In the genomic region with DNA sequence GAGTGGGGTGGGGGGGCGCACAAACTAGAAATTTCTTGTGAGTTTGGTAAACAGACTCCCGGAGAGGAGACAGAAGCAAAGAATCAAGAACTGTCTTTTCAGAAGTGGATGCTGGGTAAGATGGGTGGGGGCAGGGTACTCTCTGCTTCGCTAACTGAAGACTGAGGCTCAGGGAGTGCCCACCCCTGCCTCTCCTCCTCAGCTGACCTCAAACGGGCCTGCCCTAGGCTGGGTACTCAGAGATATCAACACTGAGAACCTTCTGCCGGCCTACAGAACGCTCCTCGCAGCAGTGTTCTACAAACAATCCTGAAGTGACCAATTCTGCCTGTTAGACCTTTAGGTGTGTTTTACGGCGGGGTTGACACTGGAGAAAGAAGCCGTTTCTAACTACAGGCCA, we compare ENCODE assay signal across 13 mouse cellular contexts. TPM values are rescaled to one million over a fixed set of nuclear protein-coding genes. Genes with fewer than 3 reads are reported as not detected.
DNase-seq lines count a peak whose midpoint lies in the region; ATAC-seq and TF ChIP-seq lines count a peak whose summit lies in the region.
"Had no signal": no experiment of that assay in that cellular context is flagged by ENCODE, and none has a peak within 500 bp of the region (broad histone marks: within the 10 kb centered on the region; RNA-seq: fewer than 3 reads in every experiment).

No protein-coding gene starts in this region.

- no peak for DNase-seq in hindbrain, embryonic 10.5 days (ENCODE audit: low spot score)
- no peak for DNase-seq in hindbrain, embryonic 11.5 days (ENCODE audit: low spot score)
- DNase-seq in right cerebral cortex, postnatal 25 days = no peak
- no peak for DNase-seq in lung, postnatal 10 days
- DNase-seq: left cerebral cortex, postnatal 4 days; right cerebral cortex, postnatal 14 days had no signal

- no peaks in the 10 kb centered on the region for H3K9me3 ChIP-seq in hindbrain, embryonic 10.5 days
- H3K9me3 ChIP-seq in hindbrain, embryonic 11.5 days (ENCODE audit: control insufficient read depth, low read length) = no peaks in the 10 kb centered on the region
- no peaks in the 10 kb centered on the region for H3K9me3 ChIP-seq in hindbrain, embryonic 13.5 days
- H3K9me3 ChIP-seq in midbrain, embryonic 15.5 days = no peaks in the 10 kb centered on the region
- no peaks in the 10 kb centered on the region for H3K9me3 ChIP-seq in heart, embryonic 11.5 days (replicated peaks; ENCODE audit: control insufficient read depth, low read length)
- H3K9me3 ChIP-seq: intestine, embryonic 15.5 days; lung, embryonic 15.5 days had no signal

- peaks cover 13% of the 10 kb centered on the region; the same call in 1 of the 2 replicates for H3K4me1 ChIP-seq in hindbrain, embryonic 10.5 days (replicated peaks)
- no peaks in the 10 kb centered on the region for H3K4me1 ChIP-seq in hindbrain, embryonic 11.5 days (replicated peaks; ENCODE audit: control insufficient read depth, insufficient read depth, low read length)
- H3K4me1 ChIP-seq in cortical plate, adult 2 months (ENCODE audit: control insufficient read depth, insufficient read depth, low read length) = no peaks in the 10 kb centered on the region
- peaks cover 17% of the 10 kb centered on the region for H3K4me1 ChIP-seq in hindbrain, embryonic 13.5 days (replicated peaks)
- H3K4me1 ChIP-seq in midbrain, embryonic 15.5 days = peaks cover 9% of the 10 kb centered on the region
- H3K4me1 ChIP-seq in heart, embryonic 11.5 days (ENCODE audit: control insufficient read depth, insufficient read depth, low read length) = no peaks in the 10 kb centered on the region
- H3K4me1 ChIP-seq: intestine, embryonic 15.5 days; lung, embryonic 15.5 days had no signal

- peaks cover 97% of the 10 kb centered on the region for H3K27me3 ChIP-seq in hindbrain, embryonic 10.5 days (ENCODE audit: insufficient read depth, poor library complexity, severe bottlenecking)
- H3K27me3 ChIP-seq in hindbrain, embryonic 11.5 days (ENCODE audit: control insufficient read depth, insufficient read depth, low read length) = peaks cover 31% of the 10 kb centered on the region
- H3K27me3 ChIP-seq in hindbrain, embryonic 13.5 days = peaks cover 88% of the 10 kb centered on the region
- peaks cover 14% of the 10 kb centered on the region for H3K27me3 ChIP-seq in midbrain, embryonic 15.5 days (replicated peaks)
- peaks cover 7% of the 10 kb centered on the region; the same call in 1 of the 2 replicates for H3K27me3 ChIP-seq in heart, embryonic 11.5 days (ENCODE audit: control insufficient read depth, insufficient read depth, low read length)

- TF ChIP-seq POLR2A in cortical plate, adult 2 months (IDR thresholded peaks at IDR 0.05; ENCODE audit: extremely low read depth, insufficient read depth, low read length) = no peak

- no peaks in the 10 kb centered on the region for H3K36me3 ChIP-seq in hindbrain, embryonic 10.5 days
- H3K36me3 ChIP-seq in hindbrain, embryonic 11.5 days (ENCODE audit: control insufficient read depth, insufficient read depth, low read length) = no peaks in the 10 kb centered on the region
- no peaks in the 10 kb centered on the region for H3K36me3 ChIP-seq in hindbrain, embryonic 13.5 days
- H3K36me3 ChIP-seq in midbrain, embryonic 15.5 days (replicated peaks) = no peaks in the 10 kb centered on the region
- H3K36me3 ChIP-seq in heart, embryonic 11.5 days (ENCODE audit: control insufficient read depth, insufficient read depth, low read length) = no peaks in the 10 kb centered on the region
- H3K36me3 ChIP-seq: intestine, embryonic 15.5 days; lung, embryonic 15.5 days had no signal

- no peak overlapping the region for H3K4me2 ChIP-seq in hindbrain, embryonic 11.5 days (replicated peaks; ENCODE audit: low read depth, low read length)
- H3K4me2 ChIP-seq in hindbrain, embryonic 13.5 days = peak overlapping the region; percentile 47; the same call in 1 of the 2 replicates
- peak overlapping the region; percentile 8 for H3K4me2 ChIP-seq in midbrain, embryonic 15.5 days
- no peak overlapping the region for H3K4me2 ChIP-seq in heart, embryonic 11.5 days
- H3K4me2 ChIP-seq: intestine, embryonic 15.5 days; lung, embryonic 15.5 days had no signal

- TF ChIP-seq CTCF in cortical plate, adult 2 months (IDR thresholded peaks at IDR 0.05; ENCODE audit: extremely low read depth, insufficient read depth, low read length) = no peak

- WGBS in hindbrain, embryonic 10.5 days = 66% methylated on average over 10 of the region's 10 CpGs
- 75% methylated on average over 10 of the region's 10 CpGs for WGBS in hindbrain, embryonic 11.5 days
- 64% methylated on average over 10 of the region's 10 CpGs for WGBS in hindbrain, embryonic 13.5 days
- 69% methylated on average over 10 of the region's 10 CpGs for WGBS in midbrain, embryonic 15.5 days
- WGBS in heart, embryonic 11.5 days (ENCODE audit: insufficient replicate concordance) = 56% methylated on average over 10 of the region's 10 CpGs

- peak overlapping the region; percentile 16; the same call in 1 of the 2 replicates for H3K27ac ChIP-seq in hindbrain, embryonic 10.5 days
- no peak overlapping the region for H3K27ac ChIP-seq in hindbrain, embryonic 11.5 days (ENCODE audit: low read depth, low read length)
- H3K27ac ChIP-seq in cortical plate, adult 2 months (ENCODE audit: insufficient read depth, low read length) = no peak overlapping the region
- peak overlapping the region; percentile 58 for H3K27ac ChIP-seq in hindbrain, embryonic 13.5 days
- no peak overlapping the region for H3K27ac ChIP-seq in midbrain, embryonic 15.5 days
- H3K27ac ChIP-seq in heart, embryonic 11.5 days (ENCODE audit: low read depth, low read length) = no peak overlapping the region
- H3K27ac ChIP-seq: intestine, embryonic 15.5 days; kidney, postnatal 0 days; lung, embryonic 15.5 days had no signal

- no peak for ATAC-seq in hindbrain, embryonic 11.5 days (ENCODE audit: low FRiP score)
- no peak for ATAC-seq in hindbrain, embryonic 13.5 days (ENCODE audit: low FRiP score)
- no peak for ATAC-seq in midbrain, embryonic 15.5 days (replicated peaks)
- no peak for ATAC-seq in heart, embryonic 11.5 days (replicated peaks; ENCODE audit: insufficient number of reproducible peaks, low FRiP score, low TSS enrichment)
- ATAC-seq: intestine, embryonic 15.5 days had no signal

- no peak overlapping the region for H3K9ac ChIP-seq in hindbrain, embryonic 11.5 days (ENCODE audit: low read depth, low read length)
- H3K9ac ChIP-seq in hindbrain, embryonic 13.5 days = 0 out of 2 replicates have a peak overlapping the region, but pooled peaks have one; percentile 10
- no peak overlapping the region for H3K9ac ChIP-seq in midbrain, embryonic 15.5 days
- H3K9ac ChIP-seq in heart, embryonic 11.5 days (ENCODE audit: low read depth, low read length) = no peak overlapping the region
- H3K9ac ChIP-seq: intestine, embryonic 15.5 days; lung, embryonic 15.5 days had no signal

- H3K4me3 ChIP-seq in hindbrain, embryonic 10.5 days = no peak overlapping the region
- no peak overlapping the region for H3K4me3 ChIP-seq in hindbrain, embryonic 11.5 days (ENCODE audit: low read depth, low read length)
- H3K4me3 ChIP-seq in cortical plate, adult 2 months (ENCODE audit: insufficient read depth, low read length) = 0 out of 2 replicates have a peak overlapping the region, but pooled peaks have one; percentile 3
- H3K4me3 ChIP-seq in hindbrain, embryonic 13.5 days = no peak overlapping the region
- no peak overlapping the region for H3K4me3 ChIP-seq in midbrain, embryonic 15.5 days
- no peak overlapping the region for H3K4me3 ChIP-seq in heart, embryonic 11.5 days (ENCODE audit: low read depth, low read length)
- H3K4me3 ChIP-seq: intestine, embryonic 15.5 days; lung, embryonic 15.5 days had no signal

RNA-seq across cellular contexts. Expression of a gene that starts 50.6 kb away (rescaled TPM):
- 1.4 and 1.5 TPM in 2 replicates for polyA plus RNA-seq in hindbrain, embryonic 10.5 days (2016; fragmentation: Nextera tagmentation; extraction: Ambion mirVana)
- polyA plus RNA-seq in hindbrain, embryonic 11.5 days (2014; fragmentation: Nextera tagmentation; extraction: Ambion mirVana) = 0.40 and 0.84 TPM in 2 replicates
- 202 and 230 TPM in 2 replicates for polyA plus RNA-seq in cortical plate, adult 2 months (2012; rRNA removed)
- 21.4 and 29.2 TPM in 2 replicates for polyA plus RNA-seq in hindbrain, embryonic 13.5 days (2015; fragmentation: Nextera tagmentation; extraction: Ambion mirVana)
- polyA plus RNA-seq in midbrain, embryonic 15.5 days (2015; fragmentation: Nextera tagmentation; extraction: Ambion mirVana) = 79.2 and 81.5 TPM in 2 replicates
- polyA plus RNA-seq in heart, embryonic 11.5 days (2014; fragmentation: Nextera tagmentation; extraction: Ambion mirVana) = not detected in 2 replicates

RNA-seq across cellular contexts. Expression of a gene that starts 52.4 kb away (rescaled TPM):
- polyA plus RNA-seq in hindbrain, embryonic 10.5 days (2016; fragmentation: Nextera tagmentation; extraction: Ambion mirVana) = 27.8 and 29.3 TPM in 2 replicates
- polyA plus RNA-seq in hindbrain, embryonic 11.5 days (2014; fragmentation: Nextera tagmentation; extraction: Ambion mirVana) = 33.4 and 35.4 TPM in 2 replicates
- 33.7 and 34.5 TPM in 2 replicates for polyA plus RNA-seq in cortical plate, adult 2 months (2012; rRNA removed)
- polyA plus RNA-seq in hindbrain, embryonic 13.5 days (2015; fragmentation: Nextera tagmentation; extraction: Ambion mirVana) = 33.2 and 36.3 TPM in 2 replicates
- 33.5 and 36.7 TPM in 2 replicates for polyA plus RNA-seq in midbrain, embryonic 15.5 days (2015; fragmentation: Nextera tagmentation; extraction: Ambion mirVana)
- 53.9 and 55.6 TPM in 2 replicates for polyA plus RNA-seq in heart, embryonic 11.5 days (2014; fragmentation: Nextera tagmentation; extraction: Ambion mirVana)

Comparison
In these comparisons a context has a peak if more than half of its experiments do, and no peak if none do; other contexts are left out.
1. H3K27ac ChIP-seq: peak in hindbrain, embryonic 10.5 days (single experiment) and hindbrain, embryonic 13.5 days (single experiment); none in hindbrain, embryonic 11.5 days (single experiment), cortical plate, adult 2 months (single experiment), midbrain, embryonic 15.5 days (single experiment) and heart, embryonic 11.5 days (single experiment).
2. H3K4me2 ChIP-seq: peak in hindbrain, embryonic 13.5 days (single experiment) and midbrain, embryonic 15.5 days (single experiment); none in hindbrain, embryonic 11.5 days (single experiment) and heart, embryonic 11.5 days (single experiment).